Mouse (Mus musculus) neural tube, embryonic 14.5 days (tissue): Measurements from ENCODE around the gene Spaar. TPM values are rescaled to one million over a fixed set of nuclear protein-coding genes. Genes with fewer than 3 reads are reported as not detected.

Experiments used
- ATAC-seq: fragments of 200-750 bp; cut with Nextera tagmentation; 2 replicates; pipeline ENCODE4 v1.8.0; 2017; ENCODE audit warnings: low read depth, mild to moderate bottlenecking, moderate TSS enrichment, moderate library complexity
- H3K27ac ChIP-seq: fragments of 300-500 bp; sonication (generic); 2 replicates; pipeline ENCODE4 v1.5.1; 2014; ENCODE audit warnings: low read depth, mild to moderate bottlenecking, control low read depth, low read length, moderate library complexity, mixed read lengths
- H3K27me3 ChIP-seq: fragments of 300-500 bp; sonication (generic); 2 replicates; pipeline ENCODE4 v1.6.1; 2014; ENCODE audit warnings: low read length; ENCODE audit not compliant: control insufficient read depth, insufficient read depth
- H3K36me3 ChIP-seq: fragments of 300-500 bp; sonication (generic); 2 replicates; pipeline ENCODE4 v1.6.1; 2014; ENCODE audit warnings: low read length, mixed read lengths; ENCODE audit not compliant: control insufficient read depth, insufficient read depth
- H3K4me1 ChIP-seq: fragments of 300-500 bp; sonication (generic); 2 replicates; pipeline ENCODE4 v1.6.1; 2014; ENCODE audit warnings: low read length; ENCODE audit not compliant: control insufficient read depth, insufficient read depth
- H3K4me2 ChIP-seq: fragments of 300-500 bp; sonication (generic); 2 replicates; pipeline ENCODE4 v1.6.1; 2014; ENCODE audit warnings: mild to moderate bottlenecking, low read depth, low read length, control low read depth
- H3K4me3 ChIP-seq: fragments of 300-500 bp; sonication (generic); 2 replicates; pipeline ENCODE4 v1.5.1; 2014; ENCODE audit warnings: low read depth, low read length, control low read depth, mixed read lengths
- H3K9ac ChIP-seq: fragments of 300-500 bp; sonication (generic); replicated peaks from 2 replicates; pipeline ENCODE4 v1.6.1; 2014; ENCODE audit warnings: low read depth, mild to moderate bottlenecking, control low read depth, low read length, mixed read lengths
- H3K9me3 ChIP-seq: fragments of 300-500 bp; sonication (generic); 2 replicates; pipeline ENCODE4 v1.6.1; 2016; ENCODE audit warnings: low read length; ENCODE audit not compliant: control insufficient read depth
- WGBS: fragments of 180-500 bp; shearing (Covaris S2); extraction: QIAGEN DNeasy Blood & Tissue Kit; methylation state at CpG from one replicate; pipeline ENCODE4 v1.1.7; 2014; 5-methylcytosine and 5-hydroxymethylcytosine counted together
- polyA plus RNA-seq: library from polyadenylated mRNA; unstranded; fragments of >200 nt; fragmentation: Nextera tagmentation; extraction: Ambion mirVana; gene quantifications from 2 replicates; pipeline ENCODE4 v1.2.1, GENCODE M21; 2014

Gene Spaar
- polyA plus RNA-seq: 0.10 TPM in 1 of 2 replicates, not detected in the other

DNA sequence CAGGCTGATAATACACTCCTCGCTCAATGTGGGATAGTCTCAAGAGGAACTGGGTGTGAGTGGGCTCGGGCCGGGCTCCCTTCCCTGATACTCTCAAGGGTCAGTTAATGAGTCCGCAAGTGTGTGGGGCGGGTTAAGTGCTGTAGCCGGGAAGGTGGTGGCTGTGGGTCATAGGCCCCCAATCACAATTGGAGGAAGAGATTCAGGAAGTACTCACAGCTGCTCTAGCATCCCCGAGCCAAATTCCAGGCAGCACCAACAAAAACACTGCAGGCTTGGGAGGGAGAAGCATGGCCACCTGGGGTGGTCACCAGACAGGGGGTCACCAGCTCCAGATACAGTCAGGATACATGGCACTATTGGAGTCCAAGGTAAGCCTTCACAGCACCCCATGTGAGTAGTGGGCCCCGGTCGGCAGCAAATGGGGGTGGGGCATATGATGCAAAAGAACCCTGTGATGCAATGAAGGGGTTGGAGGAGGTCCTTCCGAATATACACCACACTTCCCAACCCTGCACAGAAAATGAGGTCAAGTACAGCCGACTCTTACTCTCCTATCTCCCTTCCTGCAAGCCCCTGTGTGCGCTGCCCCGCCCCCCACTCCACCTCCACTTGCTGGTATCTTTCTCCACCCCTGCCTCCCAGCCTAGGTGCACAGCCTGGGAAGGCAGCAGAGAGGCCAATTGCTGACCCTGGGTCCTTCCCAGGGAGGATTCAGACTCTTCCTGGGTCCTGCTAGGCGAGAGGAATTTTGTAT is at the start of gene Spaar:
Spaar (plus strand) TSS at position 241 of the 757 bp plus-strand sequence.
- no peaks in the 10 kb centered on the region for H3K27me3 ChIP-seq
- no peak for ATAC-seq
- 67% methylated on average over 14 of the region's 14 CpGs for WGBS
- no peaks in the 10 kb centered on the region for H3K9me3 ChIP-seq
- H3K4me2 ChIP-seq: no peak within 1 kb of the TSS
- H3K27ac ChIP-seq: no peak within 1 kb of the TSS
- H3K36me3 ChIP-seq: no peaks in the 10 kb centered on the region
- H3K4me3 ChIP-seq: no peak within 1 kb of the TSS
- H3K4me1 ChIP-seq: no peaks in the 10 kb centered on the region
- no peak within 1 kb of the TSS for H3K9ac ChIP-seq

DNA sequence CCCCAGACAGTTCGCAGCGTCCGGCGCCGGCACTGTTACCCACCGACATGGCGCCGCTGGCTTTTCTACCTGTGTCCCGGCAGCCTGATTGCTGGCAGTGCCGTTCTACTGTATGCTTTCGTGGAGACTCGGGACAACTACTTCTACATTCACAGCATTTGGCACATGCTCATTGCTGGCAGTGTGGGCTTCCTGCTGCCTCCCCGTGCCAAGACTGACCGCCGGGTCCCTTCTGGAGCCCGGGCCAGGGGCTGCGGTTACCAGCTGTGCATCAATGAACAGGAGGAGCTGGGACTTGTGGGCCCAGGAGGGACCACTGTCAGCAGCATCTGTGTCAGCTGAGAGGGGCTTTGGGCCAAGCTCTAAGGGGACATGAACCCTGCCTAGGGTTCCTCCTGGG is 39.8 kb upstream of the Spaar start:
- no peak for ATAC-seq
- no peak overlapping the region for H3K9ac ChIP-seq
- H3K9me3 ChIP-seq: no peaks in the 10 kb centered on the region
- H3K27me3 ChIP-seq: no peaks in the 10 kb centered on the region
- no peak overlapping the region for H3K4me2 ChIP-seq
- peaks cover 25% of the 10 kb centered on the region for H3K36me3 ChIP-seq
- no peak overlapping the region for H3K27ac ChIP-seq
- no peaks in the 10 kb centered on the region for H3K4me1 ChIP-seq
- WGBS: 90% methylated on average over 17 of the region's 17 CpGs
- H3K4me3 ChIP-seq: no peak overlapping the region

DNA sequence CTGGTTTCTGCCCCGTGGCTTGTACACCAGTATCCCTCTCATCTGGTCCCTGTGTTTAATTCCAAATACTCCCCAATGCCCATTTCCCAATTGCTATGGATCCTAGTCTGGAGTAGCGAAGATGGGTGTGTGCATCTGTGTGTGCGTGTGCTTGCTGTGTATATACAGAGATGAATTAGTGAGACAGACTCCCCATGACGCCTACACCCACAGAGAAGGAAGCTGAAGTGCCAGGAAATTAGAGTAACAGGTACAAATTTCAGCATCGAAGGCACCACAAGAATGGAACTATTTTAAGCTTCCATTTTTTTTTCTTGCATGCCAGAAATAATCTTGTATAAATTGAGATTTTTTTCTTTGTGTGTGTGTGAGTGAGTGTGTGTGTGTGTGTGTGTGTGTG is 38.8 kb upstream of the Spaar start:
- no peak for ATAC-seq
- Histone ChIP-seq H3K27me3 (no peaks in the 10 kb centered on the region), H3K4me3 (no peak overlapping the region), H3K9me3 (no peaks in the 10 kb centered on the region), H3K4me1 (no peaks in the 10 kb centered on the region), H3K9ac (no peak overlapping the region), H3K4me2 (no peak overlapping the region), H3K36me3 (peaks cover 22% of the 10 kb centered on the region), H3K27ac (no peak overlapping the region)
- 87% methylated on average over 5 of the region's 5 CpGs for WGBS

DNA sequence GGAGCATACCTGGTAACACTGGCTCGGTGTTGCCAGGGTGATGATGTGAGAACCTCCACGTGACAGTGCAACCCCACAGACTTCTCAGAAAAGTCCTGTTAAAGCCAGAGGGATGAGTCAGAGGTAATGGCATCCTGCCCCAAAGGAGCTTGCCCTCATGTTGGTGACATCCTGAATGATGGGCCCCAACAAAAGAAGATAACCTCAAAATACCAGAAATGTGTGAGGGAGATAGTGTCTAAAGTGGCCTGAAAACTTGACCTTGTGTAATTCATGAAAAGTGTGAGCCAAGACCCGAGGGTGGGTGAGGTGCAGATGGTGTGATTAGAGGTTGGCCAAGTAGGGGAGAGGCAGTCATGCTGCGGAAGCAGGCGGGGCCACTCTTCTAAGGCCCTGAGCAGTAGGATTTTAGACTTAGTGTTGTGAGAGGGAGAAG is 36.0 kb upstream of the Spaar start:
- 83% methylated on average over 5 of the region's 5 CpGs for WGBS
- no peaks in the 10 kb centered on the region for H3K27me3 ChIP-seq
- peaks cover 9% of the 10 kb centered on the region for H3K36me3 ChIP-seq
- no peak overlapping the region for H3K4me3 ChIP-seq
- no peak overlapping the region for H3K27ac ChIP-seq
- no peak for ATAC-seq
- H3K4me2 ChIP-seq: no peak overlapping the region
- H3K9ac ChIP-seq: no peak overlapping the region
- H3K4me1 ChIP-seq: no peaks in the 10 kb centered on the region
- H3K9me3 ChIP-seq: no peaks in the 10 kb centered on the region

DNA sequence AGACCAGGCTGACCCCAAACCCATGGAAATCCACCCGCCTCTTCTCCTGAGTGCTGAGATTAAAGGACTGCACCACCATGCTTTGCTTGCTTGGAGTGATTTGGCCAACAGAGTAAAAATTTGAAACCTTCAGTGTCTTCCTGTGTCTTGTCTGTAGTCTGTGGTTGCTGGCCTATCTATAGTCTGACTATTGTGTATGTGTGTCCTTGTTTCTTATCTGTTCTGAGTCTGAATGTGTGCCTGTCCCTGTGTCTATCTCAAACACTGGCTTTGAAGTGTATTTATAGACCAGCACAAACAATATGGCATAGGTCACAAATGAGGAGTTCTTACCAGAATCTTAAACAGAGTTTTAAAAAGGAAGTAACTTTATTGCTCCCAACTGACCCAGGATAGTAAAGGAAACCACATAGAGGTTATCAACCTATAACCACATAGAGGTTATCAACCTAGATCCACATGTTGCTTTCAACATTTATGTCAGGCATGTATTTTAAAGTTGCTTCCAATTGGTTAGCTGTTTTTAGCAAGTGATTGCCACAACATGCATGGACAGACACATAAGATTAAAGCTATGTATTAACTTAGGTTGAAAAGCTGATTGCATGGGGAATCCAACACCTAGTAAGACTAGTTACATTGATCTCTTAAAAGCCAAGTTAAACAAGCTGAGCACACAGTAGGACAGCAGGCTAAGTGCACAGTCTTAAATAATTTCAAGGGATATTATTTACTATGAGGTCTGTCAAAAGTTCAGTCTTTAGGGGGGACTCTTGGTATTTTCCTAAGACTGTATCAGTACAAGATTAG is 35.2 kb upstream of the Spaar start:
- no peak for ATAC-seq
- H3K4me2 ChIP-seq: no peak overlapping the region
- WGBS: 90% methylated on average over 1 of the region's 1 CpGs
- peaks cover 3% of the 10 kb centered on the region; the same call in 1 of the 2 replicates for H3K36me3 ChIP-seq
- H3K4me3 ChIP-seq: no peak overlapping the region
- H3K4me1 ChIP-seq: no peaks in the 10 kb centered on the region
- no peak overlapping the region for H3K27ac ChIP-seq
- no peaks in the 10 kb centered on the region for H3K9me3 ChIP-seq
- no peak overlapping the region for H3K9ac ChIP-seq
- H3K27me3 ChIP-seq: no peaks in the 10 kb centered on the region

DNA sequence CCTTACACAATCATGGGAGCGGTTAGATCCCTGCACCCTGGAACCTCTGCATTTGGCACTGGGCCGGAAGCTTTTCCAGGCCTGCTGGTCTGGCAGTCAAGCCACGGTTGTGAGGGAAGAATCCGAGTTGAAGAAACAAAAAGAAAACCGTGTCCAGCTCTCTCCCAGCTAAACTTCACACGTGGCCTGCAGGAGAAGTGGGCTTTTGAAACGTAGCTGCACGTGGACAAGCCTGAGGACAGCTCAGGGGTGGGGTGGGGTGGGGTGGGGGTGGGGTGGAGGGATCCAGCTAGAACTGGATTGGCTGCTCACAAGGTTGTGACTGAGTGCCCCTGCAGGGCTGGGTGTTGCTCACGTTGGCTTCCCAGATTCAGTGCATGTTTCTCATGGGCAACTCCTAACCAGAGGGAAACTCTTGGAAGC is 34.6 kb upstream of the Spaar start:
- no peaks in the 10 kb centered on the region for H3K9me3 ChIP-seq
- 33% methylated on average over 9 of the region's 9 CpGs for WGBS
- H3K9ac ChIP-seq: no peak overlapping the region
- no peaks in the 10 kb centered on the region for H3K36me3 ChIP-seq
- ATAC-seq: no peak; the same call in 1 of the 2 replicates
- no peaks in the 10 kb centered on the region for H3K4me1 ChIP-seq
- H3K27ac ChIP-seq: no peak overlapping the region
- H3K4me2 ChIP-seq: no peak overlapping the region
- no peak overlapping the region for H3K4me3 ChIP-seq
- no peaks in the 10 kb centered on the region for H3K27me3 ChIP-seq

DNA sequence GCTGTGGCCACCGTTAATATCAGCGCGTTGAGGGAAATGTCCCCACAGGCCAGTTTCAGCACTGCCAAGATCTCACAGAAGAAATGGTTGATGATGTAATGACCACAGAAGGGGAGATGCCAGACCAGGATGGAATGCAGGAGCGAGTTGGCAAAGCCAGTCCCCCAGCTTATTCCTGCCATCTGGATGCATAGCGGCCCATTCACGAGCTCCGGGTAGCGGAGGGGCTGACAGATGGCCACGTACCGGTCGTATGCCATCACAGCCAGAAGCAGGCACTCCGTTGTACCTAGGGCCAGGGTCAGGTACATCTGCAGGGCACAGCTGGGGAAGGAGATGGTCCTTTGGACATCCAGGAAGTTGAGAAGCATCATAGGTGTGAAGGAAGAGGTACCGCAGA is 33.3 kb upstream of the Spaar start:
- Histone ChIP-seq H3K36me3 (no peaks in the 10 kb centered on the region), H3K27me3 (no peaks in the 10 kb centered on the region), H3K27ac (no peak overlapping the region), H3K4me3 (no peak overlapping the region), H3K9ac (no peak overlapping the region), H3K9me3 (no peaks in the 10 kb centered on the region), H3K4me2 (no peak overlapping the region), H3K4me1 (no peaks in the 10 kb centered on the region)
- 70% methylated on average over 13 of the region's 13 CpGs for WGBS
- no peak for ATAC-seq

DNA sequence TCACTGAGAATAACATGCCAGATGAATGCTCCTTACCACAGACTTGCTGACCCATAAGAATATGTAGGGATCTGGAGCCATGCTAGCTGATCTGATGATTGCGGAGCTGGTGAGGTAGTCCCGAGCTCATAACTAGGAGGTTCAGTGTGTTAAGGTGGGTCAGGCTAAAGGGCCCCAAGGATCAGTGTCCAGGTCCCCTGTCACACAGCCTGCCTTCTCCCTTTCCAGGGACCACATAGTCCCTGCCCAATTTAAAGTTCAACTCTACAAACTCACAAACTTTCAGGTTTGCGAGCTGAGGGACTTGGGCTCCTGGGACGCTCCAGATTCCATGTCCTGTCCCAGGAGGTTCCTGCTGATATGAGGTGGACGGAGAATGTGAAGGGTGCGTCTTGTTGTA is 29.1 kb upstream of the Spaar start, which contains the start of gene Olfr70:
Olfr70 (minus strand) TSS at position 101 of the 400 bp plus-strand sequence.
- Histone ChIP-seq H3K9me3 (no peaks in the 10 kb centered on the region), H3K27me3 (no peaks in the 10 kb centered on the region), H3K9ac (no peak within 1 kb of the TSS), H3K4me3 (no peak within 1 kb of the TSS), H3K4me2 (no peak within 1 kb of the TSS), H3K36me3 (no peaks in the 10 kb centered on the region), H3K4me1 (no peaks in the 10 kb centered on the region), H3K27ac (no peak within 1 kb of the TSS)
- WGBS: 89% methylated on average over 6 of the region's 6 CpGs
- ATAC-seq: no peak

DNA sequence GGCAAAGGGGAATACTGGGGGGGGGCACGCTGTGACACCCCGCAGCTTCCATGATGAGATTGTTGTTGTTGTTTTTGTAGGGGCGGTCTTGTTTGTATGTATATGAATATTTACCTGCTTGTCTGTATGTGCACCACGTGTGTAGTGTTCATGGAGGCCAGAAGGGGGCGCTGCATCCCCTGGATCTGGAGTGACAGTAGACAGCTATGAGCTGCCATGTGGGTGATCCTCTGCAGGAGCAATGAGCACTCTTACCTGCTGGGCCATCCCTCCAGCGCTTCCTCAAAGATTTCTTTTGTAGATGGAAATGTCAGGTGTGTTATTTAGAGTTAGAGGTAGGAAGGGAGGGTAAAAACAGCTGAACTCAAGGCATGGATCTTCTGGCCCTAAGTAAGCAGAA is 26.4 kb upstream of the Spaar start:
- Histone ChIP-seq H3K36me3 (no peaks in the 10 kb centered on the region), H3K4me3 (no peak overlapping the region), H3K9ac (no peak overlapping the region), H3K27me3 (no peaks in the 10 kb centered on the region; the same call in 1 of the 2 replicates), H3K9me3 (no peaks in the 10 kb centered on the region), H3K27ac (no peak overlapping the region), H3K4me2 (no peak overlapping the region), H3K4me1 (no peaks in the 10 kb centered on the region)
- 85% methylated on average over 6 of the region's 6 CpGs for WGBS
- no peak for ATAC-seq
